ENCODE assay signal across 1 mouse cellular context in genomic region chr12:69682788-69683419, GRCm38 (mm10).
TF ChIP-seq lines count a peak whose summit lies in the region.

No protein-coding gene starts in this region.

TF ChIP-seq in MEL, 35 proteins besides CTCF, POLR2A, EP300 and RAD21 (continued from another document):
- TF ChIP-seq RCOR1 (IDR thresholded peaks at IDR 0.05; ENCODE audit: low read depth, low read length) (0 out of 2 replicates have a peak, but pooled peaks have one; percentile 27), SMC3 (IDR thresholded peaks at IDR 0.05; ENCODE audit: low read depth, low read length) (no peak), TBP (IDR thresholded peaks at IDR 0.05; ENCODE audit: low read depth, low read length) (no peak), MAX (IDR thresholded peaks at IDR 0.05; ENCODE audit: low read length) (no peak; the same call in none of the 2 replicates), ZC3H11A (IDR thresholded peaks at IDR 0.05; ENCODE audit: low read depth, low read length) (no peak), ZNF384 (IDR thresholded peaks at IDR 0.05; ENCODE audit: low read depth, low read length) (peak; percentile 74), MAFK (IDR thresholded peaks at IDR 0.05; ENCODE audit: borderline replicate concordance, low read depth, low read length) (no peak), BHLHE40 (IDR thresholded peaks at IDR 0.05; ENCODE audit: borderline replicate concordance, low read depth, low read length) (no peak), GABPA (IDR thresholded peaks at IDR 0.05; ENCODE audit: low read depth, low read length) (no peak), TCF12 (IDR thresholded peaks at IDR 0.05; ENCODE audit: low read depth, low read length) (no peak), MYB (IDR thresholded peaks at IDR 0.05; ENCODE audit: low read depth, low read length) (no peak), KAT2A (conservative IDR thresholded peaks at IDR 0.05; ENCODE audit: low read depth, low read length) (no peak)
